Mouse (Mus musculus) kidney, postnatal 0 days (tissue): ENCODE measurements around the gene Med8. TPM values are rescaled to one million over a fixed set of nuclear protein-coding genes. Genes with fewer than 3 reads are reported as not detected.

Source experiments
- ATAC-seq: fragments of 200-750 bp; cut with Nextera tagmentation; replicated peaks from 2 replicates; pipeline ENCODE4 v1.8.0; 2017; ENCODE audit warnings: low read depth, moderate number of reproducible peaks, moderate TSS enrichment, moderate library complexity; ENCODE audit not compliant: low FRiP score
- DNase-seq: peaks from one replicate; pipeline ENCODE4 v3.0.0-alpha.2; 2016; ENCODE audit warnings: low spot score
- H3K27ac ChIP-seq: fragments of 300-500 bp; sonication (generic); 2 replicates; pipeline ENCODE4 v1.5.1; 2014; ENCODE audit warnings: mild to moderate bottlenecking
- H3K27me3 ChIP-seq: fragments of 300-500 bp; sonication (generic); 2 replicates; pipeline ENCODE4 v1.6.1; 2014; ENCODE audit warnings: low read length, mixed read lengths; ENCODE audit not compliant: insufficient read depth
- H3K36me3 ChIP-seq: fragments of 300-500 bp; sonication (generic); 2 replicates; pipeline ENCODE4 v1.6.1; 2014; ENCODE audit warnings: low read length, mixed read lengths; ENCODE audit not compliant: insufficient read depth
- H3K4me1 ChIP-seq: fragments of 300-500 bp; sonication (generic); replicated peaks from 2 replicates; pipeline ENCODE4 v1.6.1; 2014; ENCODE audit warnings: antibody characterized with exemption, low read length, mixed read lengths; ENCODE audit not compliant: insufficient read depth
- H3K4me2 ChIP-seq: fragments of 300-500 bp; sonication (generic); 2 replicates; pipeline ENCODE4 v1.6.1; 2014; ENCODE audit warnings: mild to moderate bottlenecking, low read length, moderate library complexity, mixed read lengths
- H3K4me3 ChIP-seq: fragments of 300-500 bp; sonication (generic); replicated peaks from 2 replicates; pipeline ENCODE4 v1.5.1; 2014; ENCODE audit warnings: low read depth, low read length
- H3K9ac ChIP-seq: fragments of 300-500 bp; sonication (generic); 2 replicates; pipeline ENCODE4 v1.6.1; 2014; ENCODE audit warnings: low read depth, low read length
- H3K9me3 ChIP-seq: fragments of 300-500 bp; sonication (generic); replicated peaks from 2 replicates; pipeline ENCODE4 v1.6.1; 2016; ENCODE audit warnings: low read length, inconsistent platforms, mixed read lengths
- CTCF ChIP-seq: IDR thresholded peaks from 2 replicates; pipeline ENCODE4 v1.5.1; 2016; ENCODE audit warnings: antibody characterized with exemption, low read depth, mild to moderate bottlenecking, moderate library complexity
- WGBS: fragments of 180-500 bp; shearing (Covaris S2); extraction: QIAGEN DNeasy Blood & Tissue Kit; methylation state at CpG from one replicate; pipeline ENCODE4 v1.1.7; 2014; 5-methylcytosine and 5-hydroxymethylcytosine counted together
- polyA plus RNA-seq: library from polyadenylated mRNA; unstranded; fragments of >200 nt; fragmentation: Nextera tagmentation; extraction: Ambion mirVana; gene quantifications from 2 replicates; pipeline ENCODE4 v1.2.1, GENCODE M21; 2015

Med8 gene
- polyA plus RNA-seq, 1 experiment from 2014 or later: 89.6 TPM

DNA sequence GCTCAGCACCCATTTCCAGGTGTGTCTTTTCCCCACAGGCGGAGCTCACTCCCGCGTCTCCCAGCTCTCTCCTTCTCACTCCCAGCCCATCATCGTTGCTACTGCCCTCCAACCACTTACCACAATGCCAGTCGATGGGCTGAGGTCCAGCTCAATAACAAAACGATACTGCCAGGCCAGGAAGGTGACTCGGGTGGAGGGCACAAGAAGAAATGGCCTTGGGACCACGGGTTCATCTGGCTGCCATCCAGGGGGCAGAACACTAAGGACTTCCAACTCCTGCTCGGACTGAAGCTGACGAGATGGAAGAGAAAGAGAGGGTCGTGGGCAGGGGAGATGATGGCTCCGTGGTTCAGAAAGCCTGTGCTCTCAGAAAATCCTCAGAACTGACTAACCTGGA lies 6.4 kb upstream of the Med8 start:
- Histone ChIP-seq H3K36me3 (peaks cover 42% of the 10 kb centered on the region), H3K4me3 (no peak overlapping the region), H3K4me2 (no peak overlapping the region), H3K4me1 (no peaks in the 10 kb centered on the region), H3K9ac (no peak overlapping the region), H3K9me3 (no peaks in the 10 kb centered on the region), H3K27ac (no peak overlapping the region), H3K27me3 (no peaks in the 10 kb centered on the region)
- ATAC-seq (no peak), DNase-seq (no peak)
- no peak for TF ChIP-seq CTCF
- WGBS: 90% methylated on average over 12 of the region's 12 CpGs

DNA sequence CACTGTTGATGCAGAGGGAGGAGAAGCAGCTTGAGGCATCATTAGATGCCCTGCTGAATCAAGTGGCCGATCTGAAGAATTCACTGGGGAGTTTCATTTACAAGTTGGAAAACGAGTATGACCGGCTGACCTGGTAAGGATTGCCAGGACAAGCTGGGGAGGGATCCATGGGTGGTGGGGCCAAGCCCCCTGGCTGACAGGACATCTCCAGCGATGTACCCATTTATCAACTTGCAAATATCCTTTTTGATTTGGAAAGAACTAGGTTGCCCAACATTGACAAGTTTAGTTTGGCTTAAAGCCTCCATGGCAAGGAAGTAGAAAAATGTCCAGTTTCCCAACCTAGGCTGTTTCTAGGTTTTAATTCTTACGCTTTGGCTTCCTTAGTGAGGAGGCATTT lies 1.7 kb downstream of the Med8 start:
- TF ChIP-seq CTCF: no peak
- Histone ChIP-seq H3K36me3 (peaks cover 48% of the 10 kb centered on the region), H3K4me1 (peaks cover 12% of the 10 kb centered on the region; the same call in 1 of the 2 replicates), H3K4me3 (no peak overlapping the region), H3K4me2 (no peak overlapping the region), H3K9ac (no peak overlapping the region), H3K27me3 (no peaks in the 10 kb centered on the region), H3K27ac (no peak overlapping the region), H3K9me3 (no peaks in the 10 kb centered on the region)
- 88% methylated on average over 5 of the region's 5 CpGs for WGBS
- ATAC-seq (no peak), DNase-seq (no peak)

DNA sequence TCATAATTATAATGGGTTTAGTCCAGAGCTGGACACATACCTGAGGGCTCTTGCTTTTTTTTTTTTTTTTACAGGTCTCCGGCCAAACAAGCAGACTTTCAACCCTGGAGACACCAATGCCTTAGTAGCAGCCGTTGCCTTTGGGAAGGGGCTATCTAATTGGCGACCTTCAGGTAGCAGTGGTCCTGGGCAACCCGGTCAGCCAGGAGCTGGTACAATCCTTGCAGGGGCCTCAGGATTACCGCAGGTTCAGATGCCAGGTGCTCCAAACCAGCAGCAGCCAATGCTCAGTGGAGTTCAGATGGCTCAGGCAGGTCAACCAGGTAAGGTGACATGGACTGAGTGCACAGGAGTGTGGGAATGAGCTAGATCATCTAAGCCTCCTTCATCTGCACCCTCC lies 4.4 kb downstream of the Med8 start:
- H3K36me3 ChIP-seq: peaks cover 70% of the 10 kb centered on the region
- ATAC-seq: no peak
- WGBS: 94% methylated on average over 5 of the region's 5 CpGs
- H3K9me3 ChIP-seq: no peaks in the 10 kb centered on the region
- no peak overlapping the region for H3K27ac ChIP-seq
- no peak overlapping the region for H3K4me3 ChIP-seq
- TF ChIP-seq CTCF: no peak
- H3K27me3 ChIP-seq: no peaks in the 10 kb centered on the region
- DNase-seq: no peak
- H3K9ac ChIP-seq: no peak overlapping the region
- H3K4me2 ChIP-seq: no peak overlapping the region
- peaks cover 7% of the 10 kb centered on the region; the same call in 1 of the 2 replicates for H3K4me1 ChIP-seq

DNA sequence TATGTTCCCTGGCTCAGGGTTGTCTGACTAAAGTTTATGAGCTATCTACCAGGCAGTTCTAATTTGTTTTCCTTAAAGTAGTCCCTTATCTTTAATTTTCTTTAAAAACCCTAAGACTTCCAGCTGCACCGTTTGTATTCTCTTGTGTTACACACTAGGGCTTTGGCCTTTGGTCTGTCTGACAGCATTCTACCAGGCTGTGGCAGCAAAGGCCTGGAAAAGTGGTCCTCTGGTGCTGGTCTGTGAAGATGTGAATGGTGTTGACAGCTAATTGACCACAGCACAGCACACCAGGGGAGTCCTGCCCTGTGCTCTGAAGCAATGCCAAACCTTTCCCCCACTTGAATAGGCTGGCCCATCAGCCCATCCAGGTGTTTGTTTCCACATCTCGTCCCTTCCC lies 6.6 kb downstream of the Med8 start:
- DNase-seq (no peak), ATAC-seq (no peak)
- Histone ChIP-seq H3K9me3 (no peaks in the 10 kb centered on the region), H3K27ac (no peak overlapping the region), H3K9ac (no peak overlapping the region), H3K4me1 (no peaks in the 10 kb centered on the region), H3K27me3 (no peaks in the 10 kb centered on the region), H3K4me2 (no peak overlapping the region), H3K36me3 (peaks cover 76% of the 10 kb centered on the region), H3K4me3 (no peak overlapping the region)
- WGBS: 83% methylated on average over 2 of the region's 2 CpGs
- TF ChIP-seq CTCF: no peak; the same call in 1 of the 2 replicates

DNA sequence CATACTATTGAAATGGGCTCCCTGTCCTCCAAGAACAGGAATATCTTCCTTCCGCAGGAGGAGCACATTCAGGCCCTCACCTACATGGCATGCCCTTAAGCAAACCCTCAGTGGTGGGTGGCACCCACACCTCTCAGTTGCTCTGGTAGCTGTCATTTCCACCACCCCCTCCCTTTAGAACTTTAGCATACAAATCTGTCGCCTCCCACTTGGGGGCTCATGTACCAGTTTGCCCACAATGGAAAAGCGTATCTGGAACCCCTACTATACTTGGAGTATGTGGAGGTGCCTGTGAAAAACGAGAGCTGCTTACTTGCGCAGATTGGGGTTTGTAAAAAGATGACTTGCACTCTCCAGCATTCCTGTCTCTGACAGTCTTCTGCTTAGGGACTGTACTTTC lies 7.2 kb downstream of the Med8 start:
- Histone ChIP-seq H3K36me3 (peaks cover 71% of the 10 kb centered on the region), H3K27ac (no peak overlapping the region), H3K4me2 (no peak overlapping the region), H3K4me1 (no peaks in the 10 kb centered on the region), H3K9me3 (no peaks in the 10 kb centered on the region), H3K27me3 (no peaks in the 10 kb centered on the region), H3K9ac (no peak overlapping the region), H3K4me3 (no peak overlapping the region)
- no peak for TF ChIP-seq CTCF
- DNase-seq (no peak), ATAC-seq (no peak)
- 98% methylated on average over 5 of the region's 5 CpGs for whole genome bisulfite sequencing

DNA sequence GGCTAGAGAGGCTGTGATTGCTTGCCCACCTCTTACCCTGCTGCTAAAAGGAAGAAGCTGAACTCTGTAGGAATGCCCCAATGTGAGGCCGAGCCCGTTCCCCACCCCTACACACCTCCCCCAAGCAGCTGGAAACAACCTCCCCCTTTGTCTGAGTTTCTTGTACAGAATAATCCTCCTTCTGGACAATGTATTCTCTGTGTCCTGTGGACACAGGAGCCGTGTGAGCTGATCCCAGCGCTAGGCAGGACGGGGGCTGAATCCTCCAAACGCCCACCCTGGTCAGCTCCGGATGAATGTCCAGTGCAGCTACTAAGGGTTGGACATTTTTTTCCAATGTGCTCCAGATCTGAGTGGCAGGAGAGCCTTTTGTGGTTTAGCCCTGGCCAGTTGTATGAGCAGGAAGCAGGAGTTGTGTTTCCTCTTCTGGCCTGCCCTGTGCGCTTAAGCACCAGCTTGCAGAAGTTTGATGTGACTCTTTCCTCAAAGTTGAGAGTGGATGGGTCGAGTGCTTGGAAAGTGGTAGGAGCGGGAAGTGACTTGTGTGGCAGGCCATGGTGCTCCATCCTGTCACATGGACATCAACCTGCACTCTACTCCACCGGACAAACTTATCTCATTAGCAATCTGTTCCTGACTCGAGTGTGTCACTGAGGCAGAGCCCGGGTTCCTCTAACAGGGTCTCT lies 8.1 kb downstream of the Med8 start:
- H3K27me3 ChIP-seq: no peaks in the 10 kb centered on the region
- DNase-seq: no peak
- H3K9ac ChIP-seq: no peak overlapping the region
- H3K4me2 ChIP-seq: no peak overlapping the region
- 94% methylated on average over 13 of the region's 13 CpGs for WGBS
- H3K4me3 ChIP-seq: no peak overlapping the region
- H3K27ac ChIP-seq: no peak overlapping the region
- peaks cover 62% of the 10 kb centered on the region for H3K36me3 ChIP-seq
- no peaks in the 10 kb centered on the region for H3K4me1 ChIP-seq
- no peak for ATAC-seq
- TF ChIP-seq CTCF: no peak
- no peaks in the 10 kb centered on the region for H3K9me3 ChIP-seq

DNA sequence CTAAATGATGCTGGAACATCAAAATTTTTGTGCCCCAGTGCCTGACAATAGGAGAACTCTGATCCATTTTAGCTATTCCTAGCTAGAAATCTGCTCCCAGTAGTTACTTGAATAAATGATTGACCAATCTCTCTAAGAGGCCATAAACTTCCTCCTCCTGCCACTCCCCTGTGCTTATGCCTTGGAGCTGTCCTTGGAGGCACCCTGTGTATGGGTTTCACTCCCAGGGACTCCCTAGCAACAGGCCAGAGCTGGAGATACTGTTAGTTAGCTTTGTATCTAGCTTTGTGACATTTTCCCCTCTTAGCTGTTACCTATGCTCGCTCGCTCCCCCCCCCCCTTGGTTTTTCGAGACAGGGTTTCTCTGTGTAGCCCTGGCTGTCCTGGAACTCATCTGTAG lies 12.2 kb downstream of the Med8 start:
- ATAC-seq (no peak; the same call in 1 of the 2 replicates), DNase-seq (no peak)
- Histone ChIP-seq H3K27me3 (no peaks in the 10 kb centered on the region), H3K9me3 (no peaks in the 10 kb centered on the region), H3K36me3 (peaks cover 23% of the 10 kb centered on the region), H3K4me2 (no peak overlapping the region), H3K27ac (no peak overlapping the region), H3K9ac (no peak overlapping the region), H3K4me3 (no peak overlapping the region), H3K4me1 (no peaks in the 10 kb centered on the region)
- WGBS: 85% methylated on average over 3 of the region's 3 CpGs
- no peak for TF ChIP-seq CTCF
